Mouse (Mus musculus) brain, adult 10 weeks (tissue): ENCODE results near the gene Zg16. TPM values are rescaled to one million over a fixed set of nuclear protein-coding genes. Genes with fewer than 3 reads are reported as not detected.

ENCODE experiments used
- polyA plus RNA-seq: library from polyadenylated mRNA; stranded (reverse); fragments of 350-450 nt; fragmentation: Illumina TruSeq; extraction: RNeasy Lipid Tissue Mini Kit (QIAGEN cat#74804); gene quantifications from one replicate; pipeline ENCODE4 v1.2.3, GENCODE M21; 2015; ENCODE audit warnings: low read depth, low replicate concordance

Zg16 gene
- polyA plus RNA-seq = not detected

GRCm38 (mm10) chr7:127087278-127088010, at the start of gene Zg16:
TSS of gene Zg16 (minus strand) at chr7:127087328.

GRCm38 (mm10) chr7:127121911-127122270, 34.8 kb upstream of the Zg16 start, which contains the start of gene Qprt:
TSS of gene Qprt (minus strand) at chr7:127122226.

GRCm38 (mm10) chr7:127091114-127091896, 4.2 kb upstream of the Zg16 start, which contains the start of gene AI467606:
TSS of gene AI467606 (plus strand) at chr7:127091359.

GRCm38 (mm10) chr7:127041851-127042672, 45.1 kb downstream of the Zg16 start, which contains the start of gene Kif22:
TSS of gene Kif22 (minus strand) at chr7:127042471.

GRCm38 (mm10) chr7:127026984-127027726, 60.0 kb downstream of the Zg16 start, which contains the start of gene Maz:
TSS of gene Maz (minus strand) at chr7:127027037.

GRCm38 (mm10) chr7:127020901-127021562, 66.1 kb downstream of the Zg16 start, which contains the start of the genes Gm42742 and Prrt2:
TSS of gene Gm42742 (minus strand) at chr7:127021097.
TSS of gene Prrt2 (minus strand) at chr7:127021211.

GRCm38 (mm10) chr7:127016971-127017949, 69.9 kb downstream of the Zg16 start, which contains the start of gene Pagr1a:
TSS of gene Pagr1a (minus strand) at chr7:127017352.

GRCm38 (mm10) chr7:127016481-127016485, 70.8 kb downstream of the Zg16 start, which contains the start of gene Pagr1b:
TSS of gene Pagr1b (minus strand) at chr7:127016484.

GRCm38 (mm10) chr7:127014320-127014719, 72.8 kb downstream of the Zg16 start, which contains the start of gene Mvp:
TSS of gene Mvp (minus strand) at chr7:127014621.

Other genes with a start within 250 kb of the Zg16 start
- 32.7 TPM for gene Doc2a, start 239.9 kb downstream of the Zg16 start, polyA plus RNA-seq
- 46.0 TPM for gene Hirip3, start 225.4 kb downstream of the Zg16 start, polyA plus RNA-seq
- 57.0 TPM for gene Ino80e, start 225.0 kb downstream of the Zg16 start, polyA plus RNA-seq
- 79.3 TPM for gene Taok2, start 202.6 kb downstream of the Zg16 start, polyA plus RNA-seq
- 29.0 TPM for gene Tmem219, start 164.4 kb downstream of the Zg16 start, polyA plus RNA-seq
- gene Kctd13, start 158.4 kb downstream of the Zg16 start, polyA plus RNA-seq = 159 TPM
- gene Asphd1, start 137.7 kb downstream of the Zg16 start, polyA plus RNA-seq = 39.0 TPM
- 234 TPM for gene Sez6l2, start 136.8 kb downstream of the Zg16 start, polyA plus RNA-seq
- 168 TPM for gene Cdipt, start 111.4 kb downstream of the Zg16 start, polyA plus RNA-seq
- 0.82 TPM for gene Cdiptos, start 111.2 kb downstream of the Zg16 start, polyA plus RNA-seq
- 4.3 TPM for gene Mvp, start 72.7 kb downstream of the Zg16 start, polyA plus RNA-seq
- gene Pagr1b, start 70.8 kb downstream of the Zg16 start, polyA plus RNA-seq = not detected
- gene Pagr1a, start 70.0 kb downstream of the Zg16 start, polyA plus RNA-seq = 21.8 TPM
- gene Gm42742, start 66.2 kb downstream of the Zg16 start, polyA plus RNA-seq = 57.4 TPM
- 205 TPM for gene Prrt2, start 66.1 kb downstream of the Zg16 start, polyA plus RNA-seq
- gene Maz, start 60.3 kb downstream of the Zg16 start, polyA plus RNA-seq = 137 TPM
- 8.7 TPM for gene Kif22, start 44.9 kb downstream of the Zg16 start, polyA plus RNA-seq
- gene AI467606, start 4.0 kb upstream of the Zg16 start, polyA plus RNA-seq = 2.3 TPM
- gene Qprt, start 34.9 kb upstream of the Zg16 start, polyA plus RNA-seq = 0.36 TPM
- 0.21 TPM for gene Spn, start 50.5 kb upstream of the Zg16 start, polyA plus RNA-seq
- gene Cd2bp2, start 108.7 kb upstream of the Zg16 start, polyA plus RNA-seq = 74.5 TPM
- 53.6 TPM for gene Tbc1d10b, start 121.1 kb upstream of the Zg16 start, polyA plus RNA-seq
- 5.3 TPM for gene Mylpf, start 121.6 kb upstream of the Zg16 start, polyA plus RNA-seq
- 14.3 TPM for gene Zfp553, start 145.7 kb upstream of the Zg16 start, polyA plus RNA-seq
- 6.4 TPM for gene Sept1, start 145.8 kb upstream of the Zg16 start, polyA plus RNA-seq
- gene Zfp771, start 156.9 kb upstream of the Zg16 start, polyA plus RNA-seq = 23.6 TPM
- 44.7 TPM for gene Dctpp1, start 173.4 kb upstream of the Zg16 start, polyA plus RNA-seq
- 35.9 TPM for gene Sephs2, start 186.7 kb upstream of the Zg16 start, polyA plus RNA-seq
- 0.46 TPM for gene Itgal, start 208.9 kb upstream of the Zg16 start, polyA plus RNA-seq